Mouse (Mus musculus): ENCODE results near the gene Ttc32. TPM values are rescaled to one million over a fixed set of nuclear protein-coding genes. Genes with fewer than 3 reads are reported as not detected.

Gene Ttc32
- polyA plus RNA-seq (2015; fragmentation: Nextera tagmentation; extraction: Ambion mirVana), result 12.4 and 14.2 TPM in 2 replicates

GRCm38 (mm10) chr12:9029888-9030723 is at the start of gene Ttc32:
TSS of gene Ttc32 (plus strand) at chr12:9029997.

Other genes with a start within 250 kb of the Ttc32 start
- gene Laptm4a, start 108.3 kb upstream of the Ttc32 start, polyA plus RNA-seq (2015; fragmentation: Nextera tagmentation; extraction: Ambion mirVana), result 448 and 457 TPM in 2 replicates
- gene Matn3, start 82.1 kb upstream of the Ttc32 start, polyA plus RNA-seq (2015; fragmentation: Nextera tagmentation; extraction: Ambion mirVana), result 0.18 and 2.2 TPM in 2 replicates
- 4.4 and 4.8 TPM in 2 replicates for gene Wdr35, start 56.1 kb upstream of the Ttc32 start, polyA plus RNA-seq (2015; fragmentation: Nextera tagmentation; extraction: Ambion mirVana)